Mouse (Mus musculus) embryo, embryonic 10.5 days (tissue): ENCODE measurements at regions not wholly inside any gene's neighbourhood (a gene's known extent, or its start where the extent isn't known, plus 50 kb on each side); places are given as distances from the start of the nearest gene placed in this dataset.

Source experiments
- DNase-seq: peaks from one replicate; pipeline ENCODE4 v3.0.0-alpha.2; 2015; ENCODE audit warnings: low spot score

- DNase-seq: no peak
Observed at GRCm38 (mm10) chr12:91986448-91986847, 137.5 kb upstream of the Sel1l start.

GRCm38 (mm10) chr12:91980321-91980720, 131.4 kb upstream of the Sel1l start:
- DNase-seq: no peak

DNA sequence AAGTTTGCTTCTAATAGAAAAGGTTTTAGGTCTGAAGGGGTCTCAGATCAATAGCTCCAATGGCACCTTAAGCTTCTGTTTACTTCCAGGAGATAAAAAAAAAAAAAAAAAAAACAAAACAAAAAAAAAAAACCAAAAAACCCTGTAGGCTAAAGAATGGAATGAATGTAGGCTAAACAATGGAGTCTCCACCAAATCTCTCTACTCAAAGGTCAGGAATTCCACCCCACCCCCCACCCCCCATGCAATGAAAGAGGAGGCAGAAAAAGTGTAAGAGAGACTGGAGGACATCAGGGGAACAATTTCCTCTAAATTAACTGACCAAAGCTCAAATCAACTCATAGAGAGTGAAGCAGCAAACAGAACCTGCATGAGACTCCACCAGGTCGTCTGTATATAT, 122.1 kb upstream of the Sel1l start:
- DNase-seq: no peak

GRCm38 (mm10) chr12:91965937-91966336, 117.0 kb upstream of the Sel1l start:
- DNase-seq: no peak

- DNase-seq: peak; percentile 17
Observed at GRCm38 (mm10) chr12:91963239-91963638, 114.3 kb upstream of the Sel1l start.

GRCm38 (mm10) chr12:91958086-91958485, 109.1 kb upstream of the Sel1l start:
- DNase-seq: no peak

DNA sequence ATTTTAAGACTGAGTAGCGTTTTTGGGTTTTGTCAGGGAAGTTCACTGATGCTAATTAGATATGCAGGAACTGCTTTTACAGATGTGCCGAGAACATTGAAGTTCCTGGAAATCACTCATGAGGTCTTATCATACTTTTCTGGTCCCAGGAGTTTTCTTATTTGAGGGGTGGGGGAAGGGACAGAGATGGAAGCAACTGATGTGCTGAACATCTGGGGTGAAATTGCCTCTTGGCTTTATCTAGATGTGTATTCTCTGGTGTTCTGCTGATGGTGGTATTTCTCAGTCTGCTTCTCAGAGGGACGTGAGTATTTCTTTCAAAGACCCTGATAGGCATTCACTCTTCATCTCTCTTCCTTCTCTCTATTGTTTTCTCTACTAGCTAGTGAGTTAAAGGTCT, 107.5 kb upstream of the Sel1l start:
- DNase-seq: no peak

- DNase-seq: peak; percentile 33
Observed at GRCm38 (mm10) chr12:91948602-91949167, 99.7 kb upstream of the Sel1l start.

GRCm38 (mm10) chr12:91947998-91948397, 99.0 kb upstream of the Sel1l start:
- no peak for DNase-seq

DNA sequence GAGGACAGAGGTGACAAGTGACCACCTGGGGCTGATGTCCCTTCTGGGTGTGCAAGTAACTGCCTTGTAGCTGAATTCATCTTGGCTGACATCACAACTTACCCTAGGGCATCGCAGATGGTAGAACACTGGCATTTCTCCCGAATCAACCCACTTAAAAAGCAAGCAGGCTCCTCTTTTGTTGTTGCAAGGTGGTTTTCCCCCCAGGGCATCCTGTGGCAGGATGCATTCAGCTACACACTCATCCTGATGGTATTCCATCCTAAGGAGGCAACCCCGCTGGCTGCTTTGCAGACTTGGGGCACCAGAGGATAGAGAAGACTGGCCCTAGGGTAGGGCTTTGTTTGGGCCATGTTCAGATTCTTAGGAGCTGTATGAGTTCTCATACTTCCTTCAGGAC, 97.6 kb upstream of the Sel1l start:
- no peak for DNase-seq

DNA sequence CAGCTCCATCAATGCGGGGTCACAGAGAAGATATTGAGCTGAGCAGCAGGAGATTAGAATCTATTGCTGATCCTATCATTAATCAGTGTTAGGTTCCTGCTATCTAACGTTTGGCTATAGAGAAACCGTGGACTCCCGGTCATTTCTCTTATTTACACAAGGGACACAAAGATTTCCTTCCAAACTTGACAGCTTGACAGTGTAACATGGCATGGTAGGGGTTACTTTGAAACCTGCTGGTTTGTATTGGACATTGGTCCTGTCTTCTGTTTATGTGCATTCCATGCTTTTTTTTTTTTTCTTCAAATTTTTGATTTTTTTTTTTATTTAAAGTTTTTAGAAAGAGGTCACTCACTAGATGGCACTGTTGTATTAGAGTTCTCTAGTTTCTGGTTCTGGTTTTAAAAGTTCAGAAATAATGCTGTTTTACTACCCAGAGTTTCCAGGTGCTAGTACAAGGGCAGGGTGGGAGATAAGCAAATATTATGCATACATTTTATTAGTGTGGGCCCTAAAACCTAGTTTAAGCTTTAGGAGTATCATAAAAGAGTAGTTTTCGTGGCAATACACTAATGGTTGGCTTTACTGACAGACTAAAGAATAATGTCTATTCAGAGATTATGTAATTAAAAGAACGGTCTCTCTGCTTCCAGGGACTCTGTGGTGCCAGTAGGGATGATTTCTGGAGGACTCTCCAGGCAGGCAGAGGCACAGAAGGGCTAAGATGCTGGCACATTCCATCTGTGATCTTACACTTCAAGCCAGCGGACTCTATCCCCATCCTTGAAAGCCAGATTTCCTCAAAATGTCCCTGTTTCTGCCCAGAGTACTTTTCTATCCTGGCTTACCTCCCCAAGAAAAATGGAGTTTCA, 83.8 kb upstream of the Sel1l start:
- peak; percentile 68 for DNase-seq

- DNase-seq: no peak
Observed at GRCm38 (mm10) chr12:91931586-91931985, 82.6 kb upstream of the Sel1l start.

DNA sequence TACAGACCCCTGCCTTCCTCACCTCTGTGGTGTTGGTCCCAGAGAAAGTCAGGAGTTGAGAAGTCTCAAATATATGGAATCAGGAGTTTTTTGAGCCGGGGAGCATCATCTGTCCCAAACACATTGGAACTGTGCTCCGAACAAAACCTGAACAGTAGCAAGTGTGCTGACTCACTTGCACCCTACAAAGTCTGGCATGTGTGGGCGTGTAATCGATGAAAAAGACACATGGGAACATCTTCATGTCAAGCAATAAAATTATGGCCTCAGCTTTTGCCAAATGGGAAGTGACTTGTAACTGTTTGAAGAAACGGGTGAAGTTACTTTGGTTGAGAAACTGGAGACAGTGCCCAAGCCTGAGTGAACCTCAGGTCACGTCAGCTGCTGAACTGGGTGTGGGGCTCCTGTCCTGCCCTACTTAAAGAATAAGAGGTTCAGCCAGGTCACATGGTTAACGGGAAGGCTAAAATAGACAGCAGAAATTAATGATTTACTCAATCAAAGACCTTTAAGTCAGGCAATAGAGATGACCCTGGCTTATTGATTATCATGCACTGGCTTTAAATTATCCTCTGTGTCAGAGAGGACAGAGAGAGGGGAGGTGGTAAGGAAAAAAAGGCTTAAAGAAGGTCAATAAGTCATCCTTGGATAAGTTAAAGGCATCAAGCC, 80.6 kb upstream of the Sel1l start:
- no peak for DNase-seq

GRCm38 (mm10) chr12:91927576-91927975, 78.6 kb upstream of the Sel1l start:
- DNase-seq: no peak

- no peak for DNase-seq
Observed at GRCm38 (mm10) chr12:91915486-91915885, 66.5 kb upstream of the Sel1l start.

DNA sequence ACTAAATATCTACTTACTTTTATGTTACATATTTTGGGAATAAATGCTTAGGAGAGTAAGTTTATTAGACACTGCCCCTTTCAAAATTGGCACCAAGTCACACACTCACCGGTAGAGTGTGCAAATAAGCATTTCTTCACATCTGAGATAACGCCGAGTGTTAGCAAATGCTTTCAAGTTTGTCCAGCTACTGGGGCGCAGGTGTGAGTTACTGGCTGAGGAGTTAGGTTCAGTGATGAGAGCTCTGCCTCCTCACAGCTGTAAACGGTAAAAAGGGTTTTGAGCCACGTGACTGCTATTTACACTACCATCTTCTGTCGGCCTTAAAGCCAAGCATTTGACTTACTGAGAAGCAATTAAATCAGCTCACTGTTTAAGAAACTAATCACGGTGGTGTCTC, 61.6 kb upstream of the Sel1l start:
- no peak for DNase-seq
